Mouse (Mus musculus): ENCODE measurements around the gene Exd1. TPM values are rescaled to one million over a fixed set of nuclear protein-coding genes. Genes with fewer than 3 reads are reported as not detected.
"Not testable (repeated sequence)": the region's sequence is repeated elsewhere in the genome, so short reads cannot be mapped to it uniquely, and the experiment has no call there.

Gene Exd1
- polyA plus RNA-seq, 1 experiment: 1.1 TPM

- no peak overlapping the region for H3K4me3 ChIP-seq (ENCODE audit: insufficient read depth, low read length)
- no peaks in the 10 kb centered on the region for H3K4me1 ChIP-seq (ENCODE audit: control insufficient read depth, insufficient read depth, low read length)
- no peak for TF ChIP-seq POLR2A (IDR thresholded peaks at IDR 0.05; ENCODE audit: low read depth, low read length)
- TF ChIP-seq CTCF (IDR thresholded peaks at IDR 0.05; ENCODE audit: borderline replicate concordance, insufficient read depth, low read length): no peak
- H3K27ac ChIP-seq (ENCODE audit: insufficient read depth, low read length): no peak overlapping the region
Observed at GRCm38 (mm10) chr2:119510856-119511255, 36.6 kb downstream of the Exd1 start.

- not testable (repeated sequence) for H3K27ac ChIP-seq (ENCODE audit: insufficient read depth, low read length); H3K4me1 ChIP-seq (ENCODE audit: control insufficient read depth, insufficient read depth, low read length); H3K4me3 ChIP-seq (ENCODE audit: insufficient read depth, low read length)
Observed at GRCm38 (mm10) chr2:119508518-119508917, 38.9 kb downstream of the Exd1 start.

DNA sequence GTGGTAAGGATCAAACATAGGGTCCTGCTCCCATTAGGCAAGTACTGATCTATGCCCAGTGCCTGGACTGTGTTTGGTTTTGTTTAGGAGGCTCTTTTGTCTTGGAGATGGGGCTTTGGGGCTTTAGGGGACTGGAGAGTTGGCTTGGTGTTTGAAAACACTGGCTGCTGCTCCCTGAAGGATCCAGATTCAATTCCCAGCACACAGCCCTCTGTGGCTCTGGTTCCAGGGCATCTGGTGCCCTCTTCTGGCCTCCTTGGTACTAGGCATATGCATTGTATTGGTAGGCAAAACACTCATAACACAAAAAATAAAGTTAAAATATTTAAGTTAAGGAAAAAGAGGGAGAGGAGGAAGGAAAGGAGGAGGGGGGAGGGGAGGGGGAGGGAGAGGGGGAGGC lies 40.3 kb downstream of the Exd1 start:
- no peak overlapping the region for H3K4me3 ChIP-seq (ENCODE audit: insufficient read depth, low read length)
- TF ChIP-seq POLR2A (IDR thresholded peaks at IDR 0.05; ENCODE audit: low read depth, low read length) (no peak), CTCF (IDR thresholded peaks at IDR 0.05; ENCODE audit: borderline replicate concordance, insufficient read depth, low read length) (no peak)
- no peak overlapping the region for H3K27ac ChIP-seq (ENCODE audit: insufficient read depth, low read length)
- no peaks in the 10 kb centered on the region for H3K4me1 ChIP-seq (ENCODE audit: control insufficient read depth, insufficient read depth, low read length)

GRCm38 (mm10) chr2:119500965-119501652 lies 46.3 kb downstream of the Exd1 start:
- Histone ChIP-seq H3K4me1 (ENCODE audit: control insufficient read depth, insufficient read depth, low read length) (no peaks in the 10 kb centered on the region), H3K4me3 (ENCODE audit: insufficient read depth, low read length) (no peak overlapping the region), H3K27ac (ENCODE audit: insufficient read depth, low read length) (no peak overlapping the region)
- TF ChIP-seq CTCF (IDR thresholded peaks at IDR 0.05; ENCODE audit: borderline replicate concordance, insufficient read depth, low read length) (no peak), POLR2A (IDR thresholded peaks at IDR 0.05; ENCODE audit: low read depth, low read length) (no peak)

- no peaks in the 10 kb centered on the region for H3K4me1 ChIP-seq (ENCODE audit: control insufficient read depth, insufficient read depth, low read length)
- no peak overlapping the region for H3K27ac ChIP-seq (ENCODE audit: insufficient read depth, low read length)
- TF ChIP-seq POLR2A (IDR thresholded peaks at IDR 0.05; ENCODE audit: low read depth, low read length) (no peak), CTCF (IDR thresholded peaks at IDR 0.05; ENCODE audit: borderline replicate concordance, insufficient read depth, low read length) (no peak)
- H3K4me3 ChIP-seq (ENCODE audit: insufficient read depth, low read length): no peak overlapping the region
Observed at GRCm38 (mm10) chr2:119498859-119499258, 48.6 kb downstream of the Exd1 start.

GRCm38 (mm10) chr2:119496082-119496481 lies 51.3 kb downstream of the Exd1 start:
- Histone ChIP-seq H3K27ac (ENCODE audit: insufficient read depth, low read length) (no peak overlapping the region), H3K4me1 (ENCODE audit: control insufficient read depth, insufficient read depth, low read length) (no peaks in the 10 kb centered on the region), H3K4me3 (ENCODE audit: insufficient read depth, low read length) (no peak overlapping the region)
- TF ChIP-seq POLR2A (IDR thresholded peaks at IDR 0.05; ENCODE audit: low read depth, low read length): no peak
- no peak for TF ChIP-seq CTCF (IDR thresholded peaks at IDR 0.05; ENCODE audit: borderline replicate concordance, insufficient read depth, low read length)

- Histone ChIP-seq H3K4me1 (ENCODE audit: control insufficient read depth, insufficient read depth, low read length) (no peaks in the 10 kb centered on the region), H3K27ac (ENCODE audit: insufficient read depth, low read length) (no peak overlapping the region), H3K4me3 (ENCODE audit: insufficient read depth, low read length) (no peak overlapping the region)
- TF ChIP-seq POLR2A (IDR thresholded peaks at IDR 0.05; ENCODE audit: low read depth, low read length): no peak
- no peak for TF ChIP-seq CTCF (IDR thresholded peaks at IDR 0.05; ENCODE audit: borderline replicate concordance, insufficient read depth, low read length)
Observed at GRCm38 (mm10) chr2:119491953-119492352, 55.5 kb downstream of the Exd1 start.

DNA sequence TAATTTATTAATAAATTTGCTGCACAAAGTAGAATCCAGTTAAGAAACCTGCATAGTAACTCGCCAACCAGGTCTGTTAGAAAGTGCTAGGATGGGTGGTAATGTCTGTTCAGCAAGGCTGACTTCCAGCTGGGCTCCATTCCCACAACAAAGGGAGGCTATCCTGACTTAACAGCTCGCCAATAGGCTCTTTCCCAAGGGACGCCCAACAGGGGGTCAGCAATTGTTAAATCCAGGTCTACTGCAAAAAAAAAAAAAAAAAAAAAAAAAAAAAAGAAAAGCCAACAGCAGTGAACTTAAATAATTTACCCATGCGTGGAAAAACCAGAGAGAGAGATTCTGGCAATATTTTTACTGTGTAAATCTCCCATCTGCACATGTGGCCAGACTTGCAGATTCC lies 60.9 kb downstream of the Exd1 start:
- Histone ChIP-seq H3K4me3 (ENCODE audit: insufficient read depth, low read length) (no peak overlapping the region), H3K27ac (ENCODE audit: insufficient read depth, low read length) (no peak overlapping the region), H3K4me1 (ENCODE audit: control insufficient read depth, insufficient read depth, low read length) (no peaks in the 10 kb centered on the region)
- TF ChIP-seq POLR2A (IDR thresholded peaks at IDR 0.05; ENCODE audit: low read depth, low read length) (no peak), CTCF (IDR thresholded peaks at IDR 0.05; ENCODE audit: borderline replicate concordance, insufficient read depth, low read length) (no peak)

DNA sequence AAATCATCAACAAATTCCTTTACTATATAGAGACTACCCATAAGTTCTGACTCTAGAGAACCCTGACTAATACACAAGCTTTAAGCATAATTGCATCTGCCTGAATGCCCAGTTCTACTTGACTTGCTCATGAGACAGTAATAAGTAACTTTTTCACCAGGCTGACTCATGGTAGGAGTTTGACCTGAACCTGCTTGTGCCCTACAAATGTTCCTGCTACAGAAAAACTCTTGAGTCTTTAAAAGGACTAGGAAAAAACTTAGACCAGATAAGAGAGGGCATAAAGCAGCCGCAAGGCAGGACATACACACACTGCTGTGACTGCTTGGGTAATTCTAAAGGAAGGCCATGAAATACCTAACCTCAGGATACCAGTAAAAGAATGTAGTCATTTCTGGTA lies 65.1 kb downstream of the Exd1 start:
- peaks cover 5% of the 10 kb centered on the region for H3K4me1 ChIP-seq (ENCODE audit: control insufficient read depth, insufficient read depth, low read length)
- TF ChIP-seq POLR2A (IDR thresholded peaks at IDR 0.05; ENCODE audit: low read depth, low read length) (no peak), CTCF (IDR thresholded peaks at IDR 0.05; ENCODE audit: borderline replicate concordance, insufficient read depth, low read length) (no peak)
- H3K27ac ChIP-seq (ENCODE audit: insufficient read depth, low read length): no peak overlapping the region
- H3K4me3 ChIP-seq (ENCODE audit: insufficient read depth, low read length): no peak overlapping the region

GRCm38 (mm10) chr2:119478397-119478749 lies 69.1 kb downstream of the Exd1 start:
- TF ChIP-seq POLR2A (IDR thresholded peaks at IDR 0.05; ENCODE audit: low read depth, low read length): no peak; the same call in 1 of the 2 replicates
- no peak for TF ChIP-seq CTCF (IDR thresholded peaks at IDR 0.05; ENCODE audit: borderline replicate concordance, insufficient read depth, low read length)

More at GRCm38 (mm10) chr2:119478397-119478749, 69.1 kb downstream of the Exd1 start:
- Histone ChIP-seq H3K4me3 (ENCODE audit: insufficient read depth, low read length) (peak overlapping the region; percentile 78), H3K27ac (ENCODE audit: insufficient read depth, low read length) (peak overlapping the region; percentile 67), H3K4me1 (ENCODE audit: control insufficient read depth, insufficient read depth, low read length) (peaks cover 7% of the 10 kb centered on the region)
